Mouse (Mus musculus) right cerebral cortex, postnatal 14 days (tissue): ENCODE measurements around the gene Wdr86.
A peak's percentile ranks its signal among the peaks of the same experiment; 100 is the strongest.
"Not testable (repeated sequence)": the region's sequence is repeated elsewhere in the genome, so short reads cannot be mapped to it uniquely, and the experiment has no call there.

Experiments used
- DNase-seq: peaks from one replicate; pipeline ENCODE4 v3.0.0; 2022

The Wdr86 gene

DNA sequence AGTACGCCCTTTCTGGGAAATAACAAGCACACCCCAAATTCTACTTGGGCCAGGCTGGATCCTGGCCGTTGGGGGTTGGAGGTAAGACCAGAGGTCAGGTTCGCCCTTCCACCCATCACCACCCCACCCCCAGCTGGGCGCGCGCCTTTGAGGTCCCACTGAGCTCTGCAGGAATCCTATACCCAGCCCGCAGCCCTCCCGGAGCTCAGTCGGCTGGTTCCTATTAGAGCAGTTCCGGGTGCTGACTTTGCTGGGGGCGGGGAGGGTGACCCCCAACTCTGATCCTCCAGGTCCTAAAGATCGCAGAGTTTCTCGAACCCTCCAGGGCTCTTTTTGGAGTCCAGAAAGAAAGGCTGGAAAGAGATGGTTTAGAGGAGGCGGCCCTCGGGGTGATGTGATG is 459 bp upstream of the Wdr86 start:
- no peak for DNase-seq

DNA sequence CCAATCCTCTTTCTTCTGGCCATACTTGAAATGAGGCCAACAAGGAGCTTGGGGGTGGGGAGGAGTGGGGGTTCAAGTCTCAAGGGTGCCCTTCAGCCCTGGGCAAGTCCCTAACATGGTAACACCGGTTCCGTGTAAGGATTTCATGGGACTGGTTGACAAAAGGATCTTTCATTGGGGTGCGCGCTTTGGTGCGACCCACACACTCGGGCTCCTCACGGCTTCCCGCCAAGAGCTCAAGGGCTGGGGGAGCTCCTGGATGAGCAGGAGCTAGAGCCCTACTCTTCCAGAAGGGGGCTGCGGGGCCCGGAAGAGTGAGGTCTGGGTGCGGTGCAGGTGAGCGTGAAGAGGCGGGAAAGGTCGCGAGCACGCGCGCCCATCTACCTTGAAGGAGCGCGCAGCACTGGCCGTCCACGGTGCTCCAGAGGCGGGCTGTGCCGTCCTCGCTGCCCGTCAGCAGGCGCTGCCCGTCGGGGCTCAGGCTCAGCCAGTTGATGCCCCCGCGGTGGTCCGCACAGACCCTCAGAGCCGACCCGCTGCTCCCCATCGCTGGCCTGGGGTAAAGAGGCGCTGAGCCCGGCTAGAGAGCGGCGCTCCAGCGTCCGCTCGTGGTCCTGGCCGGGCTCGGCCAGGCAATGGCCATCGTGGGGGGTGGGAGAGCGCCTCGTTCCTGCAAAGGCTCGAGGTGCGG is 585 bp downstream of the Wdr86 start:
- no peak for DNase-seq

DNA sequence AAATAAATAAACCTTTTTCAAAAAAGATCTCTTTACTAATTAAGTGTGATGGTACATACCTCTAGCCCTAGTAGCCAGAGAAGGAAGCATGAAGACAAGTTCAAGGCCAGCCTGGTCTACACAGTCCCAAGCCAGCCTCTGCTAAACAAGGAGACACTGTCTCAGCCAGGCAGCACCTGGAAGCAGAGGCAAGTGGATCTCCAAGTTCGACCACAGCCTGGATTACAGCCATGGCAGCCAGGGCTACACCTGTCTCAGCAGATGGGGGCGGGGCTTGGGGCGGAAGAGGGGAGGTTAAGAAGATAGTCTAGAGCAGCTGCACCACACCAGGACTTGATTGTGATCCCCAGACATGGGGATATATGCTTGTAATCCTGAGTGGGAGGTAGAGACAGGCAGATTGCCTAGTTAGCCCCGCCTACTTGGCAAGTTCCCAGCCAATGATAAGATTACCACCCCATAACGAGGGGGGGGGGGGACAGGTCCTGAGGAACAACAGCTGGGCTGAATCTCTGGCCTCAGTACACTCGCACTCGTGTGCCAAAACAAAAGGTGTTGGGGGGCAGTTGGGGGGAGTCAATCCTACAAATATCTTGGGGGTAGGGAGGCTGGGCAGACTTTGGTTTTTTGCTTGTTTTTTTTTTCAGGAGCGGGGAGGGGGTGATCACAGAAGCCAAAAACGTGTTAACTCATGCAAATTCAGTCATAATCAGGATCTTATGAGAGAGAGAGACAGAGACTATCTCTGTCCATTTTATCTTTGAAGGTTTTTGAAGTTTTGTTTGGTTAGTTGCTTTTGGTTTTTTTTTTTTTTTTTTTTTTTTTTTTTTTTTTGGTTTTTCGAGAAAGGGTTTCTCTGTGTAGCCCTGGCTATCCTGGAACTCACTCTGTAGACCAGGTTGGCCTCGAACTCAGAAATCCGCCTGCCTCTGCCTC is 3.4 kb downstream of the Wdr86 start:
- no peak for DNase-seq

DNA sequence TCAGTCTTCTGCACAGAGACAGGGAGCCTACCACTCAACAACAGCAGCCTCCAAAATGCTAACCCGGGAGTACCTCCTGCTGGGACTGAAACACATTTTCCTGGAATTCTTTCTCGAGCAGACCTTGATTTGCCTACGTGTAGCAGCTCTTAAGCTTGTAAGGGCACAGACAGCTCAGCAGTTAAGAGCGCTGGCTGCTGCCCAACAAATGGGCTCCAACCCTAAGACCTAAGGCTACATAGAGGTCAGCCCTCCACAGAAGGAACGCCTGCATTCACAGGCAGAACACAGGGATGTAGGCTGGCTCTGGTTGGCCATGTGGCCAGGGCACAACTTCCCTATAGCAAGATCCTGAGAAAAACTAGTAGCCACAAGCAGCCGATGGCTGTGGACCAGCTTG is 4.6 kb downstream of the Wdr86 start:
- no peak for DNase-seq

DNA sequence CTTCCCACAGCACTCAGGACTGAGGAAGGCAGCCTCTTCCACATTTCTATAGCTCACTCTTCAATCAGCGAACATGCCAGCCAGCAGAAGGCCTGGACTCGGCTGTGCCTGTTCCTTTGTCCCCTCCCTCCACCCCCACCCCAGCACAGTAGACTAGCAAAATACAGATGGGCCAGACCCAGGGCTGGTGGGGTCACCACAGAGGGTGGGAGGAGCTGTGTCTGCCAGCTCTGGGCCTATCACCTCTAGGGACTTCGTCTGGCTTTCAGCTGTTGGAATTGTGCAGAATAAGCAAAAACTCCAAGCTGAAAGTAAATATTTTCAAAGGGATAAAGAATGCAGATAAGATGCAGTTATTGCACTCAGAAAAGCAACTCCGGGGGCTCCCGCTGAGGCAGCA is 5.7 kb downstream of the Wdr86 start:
- no peak for DNase-seq

DNA sequence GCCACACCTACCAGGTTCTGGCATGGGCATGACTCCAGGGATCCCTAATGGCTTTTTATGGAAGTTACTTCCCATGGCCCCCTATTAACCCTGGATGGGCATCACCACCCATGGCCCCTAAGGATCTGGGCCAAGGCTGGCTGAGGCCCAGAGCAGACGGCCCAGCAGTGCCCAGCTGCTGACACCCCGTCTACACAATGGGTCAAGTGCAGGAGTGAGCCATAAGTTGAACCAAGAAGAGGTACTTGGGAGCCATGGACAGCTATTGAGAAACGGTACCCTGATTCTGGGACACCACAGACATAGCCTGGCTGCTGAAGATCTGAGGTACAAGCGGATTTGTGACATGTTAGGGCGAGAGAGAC is 6.3 kb downstream of the Wdr86 start:
- no peak for DNase-seq

DNA sequence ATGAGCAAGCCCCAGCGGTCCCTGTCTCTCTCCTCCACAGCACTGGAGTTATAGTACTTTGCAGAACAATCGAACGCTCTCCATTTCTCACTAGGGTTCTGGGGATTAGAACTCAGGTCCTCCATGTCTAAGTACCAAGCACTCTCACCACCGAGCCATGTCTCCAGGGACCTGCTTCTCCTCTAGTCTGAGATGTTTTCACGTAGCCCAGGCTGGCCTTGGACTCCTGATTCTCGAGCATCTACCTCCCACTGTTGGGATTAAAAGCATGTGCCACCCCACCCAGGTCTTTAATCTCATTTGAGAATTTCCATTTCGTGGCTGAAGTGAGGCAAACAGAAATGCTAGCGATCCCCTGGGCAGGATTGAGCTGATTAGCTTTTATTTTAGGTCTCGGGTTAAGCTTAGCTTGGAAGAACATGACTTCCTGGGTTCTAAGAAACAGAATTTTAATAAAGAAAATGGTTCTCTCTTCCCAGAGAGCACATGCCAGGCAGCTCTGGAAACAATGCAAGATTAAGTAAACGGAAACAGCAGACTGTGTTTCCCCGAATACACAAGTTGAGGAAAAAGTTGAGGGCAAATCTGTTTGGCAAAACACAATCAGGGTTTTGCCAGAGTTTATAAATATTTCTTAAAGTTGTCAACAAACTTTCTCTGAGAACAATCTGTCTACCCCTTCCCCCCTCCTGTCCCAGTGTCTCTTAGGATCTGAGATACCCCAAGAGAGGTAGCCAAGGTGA is 6.8 kb downstream of the Wdr86 start:
- DNase-seq = no peak

DNA sequence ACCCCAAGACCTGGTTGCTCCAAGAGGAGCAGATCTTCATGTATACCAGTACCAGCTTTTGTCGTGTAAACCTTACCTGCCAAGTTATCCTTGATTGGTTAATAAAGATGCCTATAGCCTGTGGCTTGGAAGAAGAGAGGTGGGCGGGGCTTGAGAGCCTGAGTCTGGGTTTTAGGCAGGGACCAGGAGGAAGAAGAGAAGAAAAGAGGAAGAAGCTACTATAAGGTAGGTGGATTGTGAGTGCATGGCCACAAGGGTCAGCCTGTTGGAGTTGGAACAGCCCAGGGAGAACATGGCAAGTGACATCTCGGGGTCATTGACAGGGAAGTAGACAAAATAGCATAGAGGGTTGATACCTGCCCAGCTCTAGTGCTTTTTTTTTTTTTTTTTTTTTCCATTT is 10.7 kb downstream of the Wdr86 start:
- no peak for DNase-seq

DNA sequence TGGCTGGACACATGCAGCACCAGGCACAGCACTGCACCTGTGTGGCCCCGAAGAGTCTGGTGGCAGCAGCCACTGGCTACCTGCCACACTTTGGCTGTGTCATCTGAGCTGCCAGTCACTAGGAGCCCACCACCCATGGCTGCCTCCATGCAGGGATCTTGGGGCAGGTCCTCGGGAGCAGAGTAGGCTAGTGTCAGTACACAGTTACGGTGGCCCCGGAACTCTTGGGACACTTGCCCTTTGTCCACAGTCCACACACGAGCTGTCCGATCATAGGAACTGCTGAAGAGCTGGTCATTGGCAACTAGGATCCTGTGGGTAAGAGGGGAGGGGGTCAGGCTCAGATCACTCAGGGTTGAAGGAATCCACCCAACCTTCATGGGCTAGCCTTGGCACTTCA is 12.5 kb downstream of the Wdr86 start:
- DNase-seq = no peak

DNA sequence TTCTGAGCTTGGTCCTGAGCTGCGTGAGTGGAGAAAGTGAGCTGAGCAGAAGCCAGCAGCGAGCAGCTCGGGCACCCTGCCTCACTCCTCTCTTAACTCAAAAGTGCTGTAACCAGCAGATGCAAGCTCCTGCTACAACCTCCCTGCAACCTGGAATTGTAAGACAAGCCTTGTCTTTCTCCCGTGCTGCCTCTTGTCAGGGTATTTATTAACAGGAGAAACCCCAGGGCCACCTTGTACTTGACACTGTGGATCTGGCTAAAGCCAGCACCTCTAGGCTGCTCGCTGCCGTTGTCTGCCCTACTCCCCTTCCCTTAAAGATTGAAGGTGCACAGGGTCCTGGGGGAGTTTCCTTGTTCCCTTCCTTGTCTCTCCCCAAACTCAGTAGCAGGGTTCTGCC is 16.5 kb downstream of the Wdr86 start:
- no peak for DNase-seq

DNA sequence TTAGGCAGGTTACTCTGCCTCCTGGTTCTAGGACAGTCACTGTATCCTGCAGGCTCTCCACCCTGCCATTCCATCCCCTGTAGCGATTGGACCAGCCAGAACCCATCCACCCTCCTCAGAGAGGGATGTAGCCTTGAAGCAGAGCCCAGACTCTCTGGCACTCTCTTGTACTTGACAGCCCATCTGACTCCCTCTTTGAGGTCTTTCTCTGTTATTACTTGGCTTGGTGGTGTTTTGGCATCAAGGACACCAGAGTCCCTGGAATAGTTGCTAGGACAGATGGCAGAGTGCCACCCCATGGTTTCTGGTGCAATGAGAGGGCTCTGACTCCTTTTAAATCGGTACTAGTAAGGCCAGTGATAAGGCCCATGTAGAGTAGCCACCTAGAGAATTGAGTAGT is 17.3 kb downstream of the Wdr86 start:
- peak; percentile 20 for DNase-seq

DNA sequence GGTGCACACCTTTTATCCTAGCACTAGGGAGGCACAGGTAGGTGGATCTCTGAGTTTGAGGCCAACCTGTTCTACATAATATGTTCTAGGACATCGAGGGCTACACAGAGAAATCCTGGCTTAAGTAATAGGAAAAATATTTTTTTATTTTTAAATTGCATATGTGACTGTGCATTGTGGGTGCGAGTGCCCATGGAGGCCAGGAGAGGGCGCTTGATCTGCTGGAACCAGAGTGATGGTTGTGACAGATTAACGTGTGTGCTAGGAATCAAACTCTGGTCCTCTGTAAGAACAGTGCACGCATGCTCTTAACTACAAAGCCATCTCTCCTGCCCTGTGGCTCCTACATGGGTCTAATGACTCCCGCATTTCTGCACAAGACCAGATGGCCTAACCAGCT is 18.9 kb downstream of the Wdr86 start:
- no peak for DNase-seq

DNA sequence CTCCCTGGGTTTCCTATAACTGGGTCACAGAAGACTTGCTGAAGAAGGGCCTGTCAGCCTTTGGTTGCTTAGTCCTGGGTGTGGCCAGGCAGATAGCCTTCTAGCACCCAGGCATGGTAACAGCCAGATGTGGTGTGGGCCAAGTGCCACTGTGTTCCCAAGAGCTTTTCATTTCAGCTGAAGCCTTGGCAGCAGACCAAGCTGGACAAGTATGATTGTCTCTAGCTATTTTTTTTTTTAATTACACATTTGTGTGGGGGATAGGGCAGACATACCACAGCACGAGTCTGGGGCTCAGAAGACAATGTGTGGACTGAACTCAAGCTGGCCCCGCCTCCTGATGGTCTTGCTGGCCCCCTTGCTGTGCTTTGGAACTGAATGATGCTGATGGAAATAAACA is 20.6 kb downstream of the Wdr86 start:
- DNase-seq = no peak

DNA sequence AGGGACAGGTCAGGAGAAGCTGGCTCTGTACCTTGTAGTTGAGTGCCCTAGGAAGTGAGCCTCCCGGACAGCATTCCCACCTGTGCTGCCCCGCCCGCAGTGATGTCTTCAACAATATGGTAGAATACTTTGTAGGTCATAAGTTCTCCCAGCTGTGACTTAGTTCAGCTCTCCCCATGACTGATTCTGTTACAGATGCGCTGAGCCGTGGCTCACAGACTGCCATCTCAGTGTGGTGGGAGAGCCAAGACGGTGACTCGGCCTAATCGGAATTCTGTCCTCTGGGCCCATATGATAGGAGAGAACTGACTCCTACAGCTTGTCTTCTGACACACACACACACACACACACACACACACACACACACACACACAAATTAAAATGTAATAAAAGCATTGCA is 25.9 kb downstream of the Wdr86 start:
- no peak for DNase-seq

DNA sequence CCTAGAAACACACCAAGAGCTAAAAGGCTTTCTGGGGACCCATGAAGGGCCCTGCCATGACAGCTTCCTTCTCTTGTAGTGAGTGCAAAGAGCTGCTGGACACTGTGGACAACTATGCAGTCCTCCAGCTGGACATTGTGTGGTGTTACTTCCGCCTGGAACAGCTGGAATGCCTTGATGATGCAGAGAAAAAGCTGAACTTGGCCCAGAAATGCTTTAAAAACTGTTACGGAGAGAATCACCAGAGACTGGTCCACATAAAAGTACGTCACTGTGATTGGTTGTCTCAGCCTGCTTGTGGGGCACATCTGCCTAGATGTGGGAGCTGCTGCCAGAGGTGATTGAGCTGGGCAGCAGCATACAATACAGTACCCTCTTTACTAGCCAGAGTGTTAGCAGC is 29.3 kb downstream of the Wdr86 start:
- no peak for DNase-seq

DNA sequence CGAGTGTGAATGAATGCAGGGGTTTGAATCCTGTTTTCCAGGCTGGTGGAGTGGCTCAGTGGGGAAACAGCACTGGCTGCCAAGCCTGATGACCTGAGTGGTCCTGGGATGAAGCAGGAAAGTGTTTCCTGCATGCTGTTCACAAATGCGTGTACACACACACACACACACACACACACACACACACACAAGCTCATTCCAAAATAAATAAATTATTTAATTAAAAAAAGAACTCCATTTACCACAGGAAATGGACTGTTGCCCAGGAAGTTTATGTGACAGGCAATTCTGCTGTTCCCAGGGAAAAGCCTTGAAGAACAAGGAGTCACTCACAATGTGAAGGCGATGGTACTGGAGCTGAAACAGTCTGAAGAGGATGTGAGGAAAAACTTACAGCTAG is 33.8 kb downstream of the Wdr86 start:
- no peak for DNase-seq

DNA sequence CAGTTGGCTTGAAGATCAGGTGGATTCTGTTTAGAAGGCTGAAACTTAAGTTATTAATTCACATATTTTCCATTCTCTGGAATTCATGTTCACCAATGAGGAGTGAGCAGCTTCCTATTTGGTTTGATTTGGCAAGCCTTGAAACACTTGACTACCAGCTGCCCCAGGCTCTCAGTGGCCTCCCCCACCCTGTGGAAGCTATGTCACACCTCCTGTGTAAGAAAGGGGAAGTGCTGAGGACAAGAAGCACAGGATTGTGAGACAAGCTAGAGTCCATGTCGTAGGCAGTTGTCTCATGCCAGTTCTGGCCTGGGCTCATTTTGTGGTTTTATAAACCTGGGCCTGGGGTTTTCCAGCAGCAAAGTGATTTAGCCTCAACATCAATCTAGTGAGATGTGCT is 42.8 kb downstream of the Wdr86 start:
- DNase-seq = no peak

DNA sequence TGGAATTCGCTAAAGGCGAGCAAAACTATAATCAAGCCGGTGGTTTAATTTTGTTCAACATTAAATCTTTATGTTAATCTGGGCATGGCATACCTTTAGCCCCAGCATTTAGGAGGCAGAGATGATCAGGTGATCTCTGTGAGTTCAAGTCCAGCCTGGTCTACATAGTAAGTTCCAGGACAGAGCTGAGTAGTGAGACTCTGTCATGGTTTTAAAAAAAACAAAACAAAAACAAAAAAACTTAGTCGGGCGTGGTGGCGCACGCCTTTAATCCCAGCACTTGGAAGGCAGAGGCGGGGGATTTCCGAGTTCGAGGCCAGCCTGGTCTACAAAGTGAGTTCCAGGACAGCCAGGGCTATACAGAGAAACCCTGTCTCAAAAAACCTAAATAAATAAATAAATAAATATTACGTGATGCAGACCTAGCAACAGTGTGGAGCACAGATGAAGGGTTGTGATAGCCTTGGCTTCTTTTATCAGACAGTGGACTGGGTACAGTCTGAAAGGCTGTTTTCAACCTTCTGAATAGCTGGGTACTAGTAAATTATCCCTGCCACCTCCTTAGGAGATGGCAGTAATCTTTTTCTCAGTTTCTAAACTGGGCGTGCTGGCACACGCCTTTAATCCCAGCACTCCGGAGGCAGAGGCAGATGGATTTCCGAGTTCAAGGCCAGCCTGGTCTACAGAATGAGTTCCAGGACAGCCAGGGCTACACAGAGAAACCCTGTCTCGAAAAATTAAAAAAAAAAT is 43.7 kb downstream of the Wdr86 start:
- not testable (repeated sequence) for DNase-seq

DNA sequence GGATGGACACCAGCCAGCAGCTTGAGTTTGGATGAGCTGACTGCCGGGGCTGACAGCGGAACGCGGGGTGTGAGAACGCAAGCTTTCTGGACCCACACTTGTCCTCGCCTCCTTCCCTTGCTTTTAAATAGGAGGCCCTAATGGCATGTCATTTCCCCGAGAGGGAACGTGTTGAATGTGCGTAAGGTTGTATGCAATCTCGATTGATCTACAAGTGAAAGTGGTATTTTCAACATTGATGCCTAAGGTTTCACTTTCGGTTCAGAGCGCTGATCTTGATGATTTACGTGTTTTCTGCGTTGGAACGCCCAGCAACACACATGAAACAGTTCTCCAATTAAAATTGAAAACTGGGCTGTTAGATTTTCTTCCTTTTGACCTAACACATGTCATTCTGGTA is 44.4 kb downstream of the Wdr86 start:
- no peak for DNase-seq

DNA sequence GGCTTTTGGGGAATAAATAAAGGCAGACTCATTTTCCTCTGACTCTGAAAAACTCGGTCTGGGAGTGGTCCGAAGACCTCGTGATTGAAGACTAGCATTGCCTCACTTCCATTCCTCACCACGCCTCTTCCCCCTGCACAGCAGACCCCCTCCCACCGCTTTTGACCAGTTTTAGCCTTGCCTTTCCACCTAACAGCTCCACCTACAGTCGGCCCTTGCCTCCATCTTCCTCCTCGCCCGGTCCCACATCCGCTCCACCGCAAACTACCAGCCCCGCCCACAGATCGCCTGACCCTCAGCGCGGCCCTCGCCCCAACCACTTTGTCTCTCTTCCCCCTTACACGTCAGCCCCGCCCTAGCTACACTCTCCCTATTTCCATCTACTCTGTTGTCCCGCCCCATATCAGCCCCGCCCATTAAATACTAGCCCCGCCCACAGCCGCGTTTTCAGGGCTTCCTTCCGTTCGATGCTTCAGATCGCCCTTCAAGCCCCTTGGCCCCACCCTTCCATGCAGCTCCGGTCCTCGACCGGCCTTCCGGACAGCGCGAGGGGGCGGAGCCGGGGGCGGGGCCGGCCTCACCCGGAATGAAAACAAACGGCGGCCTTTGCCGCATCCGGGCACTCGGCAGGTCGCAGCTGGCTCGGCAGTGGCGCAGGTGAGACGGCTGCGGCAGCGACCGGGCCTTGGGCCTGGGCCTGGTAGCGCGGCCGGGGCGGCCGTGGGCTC is 45.0 kb downstream of the Wdr86 start, which contains the start of gene Nub1:
Nub1 (plus strand) TSS at position 167 of the 728 bp plus-strand sequence.
- peak; percentile 96 for DNase-seq

DNA sequence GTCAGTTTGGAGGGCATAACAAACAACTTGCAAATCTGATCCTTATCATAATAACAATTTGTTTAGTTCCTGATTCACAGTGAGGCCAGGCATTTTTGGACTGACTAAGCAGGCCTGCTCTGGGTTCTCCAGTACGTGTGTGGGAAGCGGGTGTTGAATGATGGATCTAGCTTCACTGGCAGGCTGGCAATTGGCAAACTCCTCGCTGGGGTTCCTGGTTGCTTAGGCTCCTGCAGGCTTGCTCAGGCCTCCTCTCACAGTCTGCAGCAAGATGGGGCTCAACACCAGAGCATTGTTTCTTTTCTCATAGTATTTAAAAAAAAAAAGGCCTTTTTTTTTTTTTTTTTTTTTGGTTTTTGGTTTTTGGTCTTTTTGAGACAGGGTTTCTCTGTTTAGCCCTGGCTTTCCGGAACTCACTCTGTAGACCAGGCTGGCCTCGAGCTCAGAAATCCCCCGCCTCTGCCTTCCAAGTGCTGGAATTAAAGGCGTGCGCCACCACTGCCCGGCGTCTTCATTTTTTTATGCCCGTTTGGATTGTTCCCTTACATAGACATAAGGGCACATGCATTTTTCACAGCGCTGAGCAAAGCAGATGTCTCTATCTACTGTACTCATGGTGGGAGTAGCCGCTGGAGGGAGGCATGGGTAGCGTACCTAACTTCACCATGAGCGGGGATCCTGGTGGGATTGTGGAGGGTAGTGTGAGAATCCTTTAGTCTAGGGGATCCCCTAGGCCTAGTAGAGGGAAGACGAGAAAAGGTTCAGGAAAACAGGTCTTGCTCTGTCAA is 45.8 kb downstream of the Wdr86 start:
- peak; percentile 47 for DNase-seq
